Mouse (Mus musculus) kidney, embryonic 14.5 days (tissue): ENCODE results near the gene Zfp619. TPM values are rescaled to one million over a fixed set of nuclear protein-coding genes. Genes with fewer than 3 reads are reported as not detected.

Source experiments
- ATAC-seq: fragments of 200-750 bp; cut with Nextera tagmentation; 2 replicates; pipeline ENCODE4 v1.8.0; 2017; ENCODE audit warnings: moderate number of reproducible peaks, mild to moderate bottlenecking, moderate TSS enrichment, moderate library complexity; ENCODE audit not compliant: low FRiP score, low TSS enrichment
- H3K27ac ChIP-seq: fragments of 300-500 bp; sonication (generic); 2 replicates; pipeline ENCODE4 v1.5.1; 2014; ENCODE audit warnings: low read depth, mild to moderate bottlenecking, low read length, moderate library complexity, mixed read lengths
- H3K27me3 ChIP-seq: fragments of 300-500 bp; sonication (generic); 2 replicates; pipeline ENCODE4 v1.6.1; 2014; ENCODE audit warnings: mild to moderate bottlenecking, low read length; ENCODE audit not compliant: control insufficient read depth, insufficient read depth
- H3K36me3 ChIP-seq: fragments of 300-500 bp; sonication (generic); 2 replicates; pipeline ENCODE4 v1.6.1; 2014; ENCODE audit warnings: low read length, mixed read lengths; ENCODE audit not compliant: control insufficient read depth, insufficient read depth
- H3K4me1 ChIP-seq: fragments of 300-500 bp; sonication (generic); 2 replicates; pipeline ENCODE4 v1.6.1; 2014; ENCODE audit warnings: low read length, mixed read lengths; ENCODE audit not compliant: control insufficient read depth, insufficient read depth
- H3K4me2 ChIP-seq: fragments of 300-500 bp; sonication (generic); replicated peaks from 2 replicates; pipeline ENCODE4 v1.6.1; 2014; ENCODE audit warnings: low read depth, mild to moderate bottlenecking, low read length
- H3K4me3 ChIP-seq: fragments of 300-500 bp; sonication (generic); 2 replicates; pipeline ENCODE4 v1.5.1; 2014; ENCODE audit warnings: mild to moderate bottlenecking, low read length
- H3K9ac ChIP-seq: fragments of 300-500 bp; sonication (generic); 2 replicates; pipeline ENCODE4 v1.6.1; 2014; ENCODE audit warnings: low read depth, mild to moderate bottlenecking, low read length, moderate library complexity
- H3K9me3 ChIP-seq: fragments of 300-500 bp; sonication (generic); 2 replicates; pipeline ENCODE4 v1.6.1; 2016; ENCODE audit warnings: low read length; ENCODE audit not compliant: control insufficient read depth
- WGBS: fragments of 180-500 bp; shearing (Covaris S2); extraction: QIAGEN DNeasy Blood & Tissue Kit; methylation state at CpG from one replicate; pipeline ENCODE4 v1.1.7; 2014; 5-methylcytosine and 5-hydroxymethylcytosine counted together
- polyA plus RNA-seq: library from polyadenylated mRNA; unstranded; fragments of >200 nt; fragmentation: Nextera tagmentation; extraction: Ambion mirVana; gene quantifications from 2 replicates; pipeline ENCODE4 v1.2.1, GENCODE M21; 2014

The Zfp619 gene
- polyA plus RNA-seq, 1 experiment from 2014 or later = 3.7 TPM

DNA sequence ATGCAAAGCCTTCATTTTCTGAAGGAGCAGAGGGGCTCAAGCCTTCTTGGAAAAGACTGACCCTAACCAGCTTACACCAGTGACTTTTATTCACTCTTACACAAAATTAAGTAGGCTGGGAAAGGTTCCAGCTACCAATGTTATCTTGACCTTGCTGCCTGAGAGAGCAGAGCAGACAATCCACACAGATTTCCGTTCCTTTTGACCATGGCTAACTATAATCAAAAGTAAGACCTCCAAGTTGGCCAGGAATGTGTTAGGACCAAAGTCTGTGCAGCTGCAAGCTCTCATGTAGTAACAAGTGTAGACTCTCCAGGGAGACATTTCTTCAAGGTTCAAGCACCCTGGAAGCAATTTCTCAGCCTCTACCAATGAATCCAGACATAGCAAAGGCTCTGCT lies 25.6 kb downstream of the Zfp619 start:
- Histone ChIP-seq H3K27ac (no peak overlapping the region), H3K27me3 (no peaks in the 10 kb centered on the region), H3K9ac (no peak overlapping the region), H3K9me3 (no peaks in the 10 kb centered on the region), H3K36me3 (no peaks in the 10 kb centered on the region), H3K4me2 (no peak overlapping the region), H3K4me3 (no peak overlapping the region), H3K4me1 (no peaks in the 10 kb centered on the region)
- peak; percentile 20; the same call in 1 of the 2 replicates for ATAC-seq
- WGBS = 68% methylated on average over 1 of the region's 1 CpGs

DNA sequence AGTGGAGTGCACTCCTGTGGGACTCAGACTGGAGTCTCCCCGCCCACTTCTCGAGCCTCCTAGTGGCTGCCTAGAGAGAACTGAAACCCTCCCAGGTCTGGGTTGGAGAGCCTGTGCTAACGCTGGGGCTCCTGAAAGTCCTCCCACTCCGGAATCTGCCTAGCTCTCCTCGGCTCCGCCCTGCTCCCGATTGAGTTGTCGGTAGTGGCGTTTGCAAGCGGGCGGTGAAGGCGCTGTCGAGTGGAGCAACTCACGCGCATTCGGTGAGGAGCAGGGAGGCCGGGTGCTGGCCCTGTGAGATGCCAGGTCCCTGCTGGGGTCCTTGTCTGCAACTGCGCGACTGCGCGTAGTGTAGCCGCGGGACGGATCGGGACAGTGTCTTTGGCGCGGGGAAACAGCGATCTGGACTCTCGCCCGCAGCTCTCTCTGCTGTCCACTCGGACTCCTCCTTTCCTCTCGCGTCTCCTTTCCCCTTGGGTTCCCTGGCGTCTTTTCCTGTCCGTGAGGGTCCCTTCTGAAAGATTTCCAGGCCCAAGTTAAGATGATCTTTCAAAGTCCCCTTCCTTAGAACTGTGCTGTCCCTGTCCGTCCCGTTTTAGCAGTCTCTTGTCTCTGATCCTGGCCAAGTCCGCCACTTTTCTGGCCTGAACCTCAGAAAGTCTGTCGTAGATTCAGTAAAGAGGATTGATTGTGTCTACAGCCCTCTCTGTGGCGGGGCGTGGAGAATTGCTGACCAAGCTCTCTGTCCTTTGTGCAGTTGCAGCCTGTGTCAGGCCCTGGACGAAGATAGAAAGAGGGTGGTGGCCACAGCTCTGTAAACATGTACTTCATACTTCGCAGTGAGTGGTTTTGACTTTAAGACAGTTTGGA lies 26.9 kb downstream of the Zfp619 start:
- Histone ChIP-seq H3K9me3 (no peaks in the 10 kb centered on the region), H3K9ac (peak overlapping the region; percentile 68), H3K36me3 (no peaks in the 10 kb centered on the region), H3K4me1 (no peaks in the 10 kb centered on the region), H3K4me3 (peak overlapping the region; percentile 57), H3K27ac (peak overlapping the region; percentile 94), H3K4me2 (peak overlapping the region; percentile 55), H3K27me3 (no peaks in the 10 kb centered on the region)
- ATAC-seq = peak; percentile 98
- WGBS = 1% methylated on average over 43 of the region's 43 CpGs

DNA sequence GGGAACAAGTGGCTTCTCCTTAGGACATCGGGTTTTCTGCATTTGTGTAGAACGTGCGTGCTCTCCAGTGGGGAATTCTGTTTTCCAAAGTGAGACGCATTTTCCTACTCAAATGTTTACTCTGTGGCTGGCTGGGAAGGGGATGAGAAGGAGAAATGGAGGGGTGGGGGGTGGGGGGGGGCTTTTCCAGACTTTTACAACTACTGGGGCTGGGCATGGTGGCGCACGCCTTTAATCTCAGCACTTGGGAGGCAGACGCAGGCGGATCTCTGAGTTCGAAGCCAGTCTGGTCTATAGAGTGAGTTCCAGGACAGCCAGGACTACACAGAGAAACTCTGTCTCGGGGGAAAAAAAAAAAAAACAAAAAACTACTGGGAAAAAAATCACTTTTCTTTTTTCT lies 27.6 kb downstream of the Zfp619 start:
- H3K36me3 ChIP-seq = no peaks in the 10 kb centered on the region
- WGBS = 40% methylated on average over 10 of the region's 10 CpGs
- peak overlapping the region; percentile 94 for H3K27ac ChIP-seq
- H3K4me3 ChIP-seq = peak overlapping the region; percentile 57
- no peaks in the 10 kb centered on the region for H3K9me3 ChIP-seq
- peak overlapping the region; percentile 68 for H3K9ac ChIP-seq
- no peak for ATAC-seq
- no peaks in the 10 kb centered on the region for H3K27me3 ChIP-seq
- no peaks in the 10 kb centered on the region for H3K4me1 ChIP-seq
- H3K4me2 ChIP-seq = peak overlapping the region; percentile 55

DNA sequence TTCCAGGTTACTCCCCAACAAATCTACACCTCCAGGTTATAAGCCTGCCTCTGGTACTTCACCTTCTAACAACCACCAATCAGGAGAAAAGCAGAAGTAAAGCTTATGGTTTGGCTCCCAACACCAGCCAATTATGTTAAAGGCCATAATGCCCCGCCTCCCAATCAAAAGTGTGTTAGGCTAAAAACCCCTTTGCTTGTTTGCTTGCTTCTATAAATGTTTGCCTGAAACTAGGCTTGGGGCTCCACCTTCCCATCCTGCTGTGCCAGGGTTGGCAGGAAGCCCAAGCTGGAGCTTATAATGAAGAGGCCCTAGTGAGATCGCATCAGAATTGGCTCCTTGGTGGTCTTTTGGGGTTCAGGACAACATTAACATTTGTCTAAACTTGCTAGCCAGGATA lies 31.8 kb downstream of the Zfp619 start:
- no peak overlapping the region for H3K4me2 ChIP-seq
- no peaks in the 10 kb centered on the region for H3K9me3 ChIP-seq
- no peak overlapping the region for H3K9ac ChIP-seq
- ATAC-seq = no peak
- H3K4me3 ChIP-seq = no peak overlapping the region
- H3K27ac ChIP-seq = no peak overlapping the region
- WGBS = 92% methylated on average over 2 of the region's 2 CpGs
- H3K36me3 ChIP-seq = no peaks in the 10 kb centered on the region
- H3K27me3 ChIP-seq = no peaks in the 10 kb centered on the region
- peaks cover 5% of the 10 kb centered on the region; the same call in 1 of the 2 replicates for H3K4me1 ChIP-seq

DNA sequence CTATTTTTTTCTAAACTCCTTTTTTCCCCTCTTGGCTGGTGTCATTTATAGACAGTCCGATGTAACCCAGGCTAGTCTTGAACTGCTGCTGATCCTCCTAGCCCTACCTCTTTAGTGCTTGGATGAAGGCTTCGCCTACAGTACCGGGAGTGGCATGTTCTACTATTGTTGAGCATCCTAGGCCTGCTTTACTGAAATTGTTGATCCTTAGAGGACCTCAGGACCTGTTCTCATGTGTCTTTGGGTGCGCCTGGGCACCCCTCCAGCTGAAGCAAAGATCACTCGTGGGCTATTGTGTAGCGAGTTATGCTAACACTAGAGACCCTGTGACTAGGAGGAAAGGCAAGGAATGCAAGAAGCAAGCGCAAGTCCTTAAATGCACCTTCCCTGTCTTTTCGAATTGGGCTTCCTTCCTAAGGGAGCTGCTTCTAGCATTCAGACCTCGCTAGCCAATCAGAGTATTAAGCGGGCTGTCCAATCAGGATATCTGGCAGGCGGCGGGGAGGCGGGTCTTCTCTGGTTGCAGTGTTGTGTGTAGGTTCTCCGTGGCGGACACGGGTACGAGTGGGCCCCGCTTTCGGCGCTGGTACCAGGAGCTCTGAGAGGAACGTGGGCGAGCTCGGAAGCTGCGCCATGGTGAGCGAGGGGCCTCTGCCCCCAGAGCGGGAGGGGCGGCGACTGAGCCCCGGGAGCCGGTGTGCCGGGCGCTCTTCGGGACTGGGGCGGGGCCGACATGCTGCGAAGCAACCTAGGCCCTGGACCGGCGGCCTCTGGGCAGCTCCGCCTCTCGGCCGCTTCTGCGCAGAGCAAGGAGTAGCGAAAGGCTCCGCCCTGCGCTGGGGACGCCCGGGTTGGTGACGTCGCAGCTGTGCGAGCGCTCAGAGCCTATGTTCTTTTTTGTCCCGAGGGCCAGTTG lies 34.7 kb downstream of the Zfp619 start:
- no peaks in the 10 kb centered on the region for H3K9me3 ChIP-seq
- peaks cover 5% of the 10 kb centered on the region; the same call in 1 of the 2 replicates for H3K4me1 ChIP-seq
- H3K27ac ChIP-seq = peak overlapping the region; percentile 71
- peak overlapping the region; percentile 53 for H3K4me3 ChIP-seq
- H3K4me2 ChIP-seq = peak overlapping the region; percentile 48
- H3K36me3 ChIP-seq = peaks cover 7% of the 10 kb centered on the region; the same call in 1 of the 2 replicates
- H3K9ac ChIP-seq = peak overlapping the region; percentile 72
- ATAC-seq = peak; percentile 100
- H3K27me3 ChIP-seq = no peaks in the 10 kb centered on the region
- 3% methylated on average over 52 of the region's 52 CpGs for WGBS

DNA sequence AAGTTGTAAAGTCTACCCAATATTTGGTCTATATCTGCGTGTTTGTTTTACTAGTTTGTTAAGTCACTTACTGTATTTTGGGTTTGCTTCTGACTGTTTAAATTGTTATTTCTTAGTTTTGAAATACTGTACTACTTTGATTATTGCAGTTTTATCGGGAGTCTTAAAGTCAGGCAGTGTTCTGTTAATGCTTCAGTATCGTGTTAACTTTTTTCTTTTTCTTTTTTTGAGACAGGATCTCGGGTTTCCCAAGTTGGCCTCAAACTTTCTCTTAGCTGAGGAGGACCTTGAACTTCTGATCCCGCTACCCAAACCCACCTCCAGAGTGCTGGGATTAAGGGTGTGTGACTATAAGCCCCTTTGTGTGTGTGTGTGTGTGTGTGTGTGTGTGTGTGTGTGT lies 35.4 kb downstream of the Zfp619 start:
- Histone ChIP-seq H3K27me3 (no peaks in the 10 kb centered on the region), H3K9ac (peak overlapping the region; percentile 72; the same call in 1 of the 2 replicates), H3K27ac (0 out of 2 replicates have a peak overlapping the region, but pooled peaks have one; percentile 71), H3K4me3 (peak overlapping the region; percentile 53), H3K36me3 (peaks cover 7% of the 10 kb centered on the region; the same call in 1 of the 2 replicates), H3K9me3 (no peaks in the 10 kb centered on the region), H3K4me1 (peaks cover 5% of the 10 kb centered on the region; the same call in 1 of the 2 replicates), H3K4me2 (peak overlapping the region; percentile 48)
- 6% methylated on average over 5 of the region's 5 CpGs for WGBS
- ATAC-seq = no peak

DNA sequence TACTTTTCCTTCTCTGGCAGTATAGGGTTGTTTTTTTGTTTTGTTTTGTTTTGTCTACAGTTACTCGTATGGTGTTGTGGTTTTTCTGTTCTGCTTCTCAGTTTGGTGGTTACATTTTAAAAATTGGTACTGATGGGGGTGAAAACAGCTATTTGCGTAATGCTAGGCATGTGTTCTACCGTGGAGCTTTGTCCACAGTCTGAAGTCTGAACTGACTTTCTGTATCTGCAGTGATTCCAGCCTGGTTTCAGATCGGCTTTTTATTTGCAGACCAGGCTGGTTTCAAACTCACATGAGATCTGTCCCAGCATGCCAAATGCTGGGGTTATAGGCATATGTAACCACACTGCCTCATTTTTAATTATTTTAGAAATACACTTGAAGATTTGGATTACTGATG lies 36.3 kb downstream of the Zfp619 start:
- H3K9me3 ChIP-seq = no peaks in the 10 kb centered on the region
- H3K4me2 ChIP-seq = no peak overlapping the region
- no peak overlapping the region for H3K4me3 ChIP-seq
- H3K27me3 ChIP-seq = no peaks in the 10 kb centered on the region
- H3K27ac ChIP-seq = no peak overlapping the region
- H3K9ac ChIP-seq = 0 out of 2 replicates have a peak overlapping the region, but pooled peaks have one; percentile 1
- WGBS = 84% methylated on average over 4 of the region's 4 CpGs
- no peak for ATAC-seq
- peaks cover 5% of the 10 kb centered on the region; the same call in 1 of the 2 replicates for H3K4me1 ChIP-seq
- peaks cover 7% of the 10 kb centered on the region; the same call in 1 of the 2 replicates for H3K36me3 ChIP-seq

DNA sequence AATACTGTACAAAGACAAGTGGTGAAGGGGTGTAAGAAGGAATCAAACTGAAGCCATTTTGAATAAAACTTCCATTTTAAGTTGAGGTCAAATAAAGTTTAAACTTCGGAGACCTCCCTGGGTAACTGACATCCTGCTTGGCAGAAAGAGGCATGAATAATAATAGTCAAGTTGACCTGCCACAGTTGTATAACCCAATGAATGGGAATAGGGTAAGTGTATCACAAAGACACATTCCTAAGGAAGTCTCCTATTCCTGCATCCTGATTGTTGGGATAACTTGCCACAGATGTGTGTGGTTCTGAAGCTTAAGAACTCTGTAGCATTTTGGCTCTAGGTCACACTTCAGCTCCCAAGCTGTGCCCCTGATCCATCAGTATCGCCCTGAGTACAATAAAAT lies 62.5 kb downstream of the Zfp619 start:
- no peak overlapping the region for H3K4me3 ChIP-seq
- H3K9ac ChIP-seq = no peak overlapping the region
- H3K4me2 ChIP-seq = no peak overlapping the region
- no peaks in the 10 kb centered on the region for H3K9me3 ChIP-seq
- 79% methylated on average over 2 of the region's 2 CpGs for WGBS
- H3K27ac ChIP-seq = no peak overlapping the region
- no peaks in the 10 kb centered on the region for H3K4me1 ChIP-seq
- H3K27me3 ChIP-seq = no peaks in the 10 kb centered on the region
- no peak for ATAC-seq
- H3K36me3 ChIP-seq = no peaks in the 10 kb centered on the region
